Mouse (Mus musculus) lung, postnatal 0 days (tissue): ENCODE measurements around the gene Dnhd1. TPM values are rescaled to one million over a fixed set of nuclear protein-coding genes. Genes with fewer than 3 reads are reported as not detected.

ENCODE experiments used
- ATAC-seq: fragments of 200-750 bp; cut with Nextera tagmentation; 2 replicates; pipeline ENCODE4 v1.8.0; 2017; ENCODE audit warnings: moderate library complexity
- DNase-seq: peaks from one replicate; pipeline ENCODE4 v3.0.0-alpha.2; 2016; ENCODE audit warnings: low spot score
- H3K27ac ChIP-seq: fragments of 300-500 bp; sonication (generic); 2 replicates; pipeline ENCODE4 v1.5.1; 2014; ENCODE audit warnings: antibody characterized with exemption, mild to moderate bottlenecking, low read length, mixed read lengths
- H3K27me3 ChIP-seq: fragments of 300-500 bp; sonication (generic); replicated peaks from 2 replicates; pipeline ENCODE4 v1.6.1; 2014; ENCODE audit warnings: low read length, mixed read lengths; ENCODE audit not compliant: insufficient read depth
- H3K36me3 ChIP-seq: fragments of 300-500 bp; sonication (generic); 2 replicates; pipeline ENCODE4 v1.6.1; 2014; ENCODE audit warnings: low read length, mixed read lengths; ENCODE audit not compliant: insufficient read depth
- H3K4me1 ChIP-seq: fragments of 300-500 bp; sonication (generic); 2 replicates; pipeline ENCODE4 v1.6.1; 2014; ENCODE audit warnings: antibody characterized with exemption, low read depth, low read length, mixed read lengths; ENCODE audit not compliant: insufficient read depth
- H3K4me2 ChIP-seq: fragments of 300-500 bp; sonication (generic); replicated peaks from 2 replicates; pipeline ENCODE4 v1.6.1; 2014; ENCODE audit warnings: low read depth, mild to moderate bottlenecking, low read length, moderate library complexity, mixed read lengths
- H3K4me3 ChIP-seq: fragments of 300-500 bp; sonication (generic); 2 replicates; pipeline ENCODE4 v1.5.1; 2014; ENCODE audit warnings: low read depth, low read length
- H3K9ac ChIP-seq: fragments of 300-500 bp; sonication (generic); replicated peaks from 2 replicates; pipeline ENCODE4 v1.6.1; 2014; ENCODE audit warnings: low read depth, mild to moderate bottlenecking
- H3K9me3 ChIP-seq: fragments of 300-500 bp; sonication (generic); 2 replicates; pipeline ENCODE4 v1.6.1; 2016; ENCODE audit warnings: low read length, mixed read lengths
- CTCF ChIP-seq: IDR thresholded peaks from 2 replicates; pipeline ENCODE4 v1.5.1; 2016; ENCODE audit warnings: antibody characterized with exemption, mild to moderate bottlenecking
- EP300 ChIP-seq: IDR thresholded peaks from 2 replicates; pipeline ENCODE4 v1.6.1; 2016; ENCODE audit warnings: antibody characterized with exemption, mild to moderate bottlenecking, control low read depth
- WGBS: fragments of 180-500 bp; shearing (Covaris S2); extraction: QIAGEN DNeasy Blood & Tissue Kit; methylation state at CpG from one replicate; pipeline ENCODE4 v1.1.7; 2014; 5-methylcytosine and 5-hydroxymethylcytosine counted together
- polyA plus RNA-seq: library from polyadenylated mRNA; unstranded; fragments of >200 nt; fragmentation: Nextera tagmentation; extraction: Ambion mirVana; gene quantifications from 2 replicates; pipeline ENCODE4 v1.2.1, GENCODE M21; 2015

The Dnhd1 gene
- 0.60 and 0.79 TPM in 2 replicates for polyA plus RNA-seq

DNA sequence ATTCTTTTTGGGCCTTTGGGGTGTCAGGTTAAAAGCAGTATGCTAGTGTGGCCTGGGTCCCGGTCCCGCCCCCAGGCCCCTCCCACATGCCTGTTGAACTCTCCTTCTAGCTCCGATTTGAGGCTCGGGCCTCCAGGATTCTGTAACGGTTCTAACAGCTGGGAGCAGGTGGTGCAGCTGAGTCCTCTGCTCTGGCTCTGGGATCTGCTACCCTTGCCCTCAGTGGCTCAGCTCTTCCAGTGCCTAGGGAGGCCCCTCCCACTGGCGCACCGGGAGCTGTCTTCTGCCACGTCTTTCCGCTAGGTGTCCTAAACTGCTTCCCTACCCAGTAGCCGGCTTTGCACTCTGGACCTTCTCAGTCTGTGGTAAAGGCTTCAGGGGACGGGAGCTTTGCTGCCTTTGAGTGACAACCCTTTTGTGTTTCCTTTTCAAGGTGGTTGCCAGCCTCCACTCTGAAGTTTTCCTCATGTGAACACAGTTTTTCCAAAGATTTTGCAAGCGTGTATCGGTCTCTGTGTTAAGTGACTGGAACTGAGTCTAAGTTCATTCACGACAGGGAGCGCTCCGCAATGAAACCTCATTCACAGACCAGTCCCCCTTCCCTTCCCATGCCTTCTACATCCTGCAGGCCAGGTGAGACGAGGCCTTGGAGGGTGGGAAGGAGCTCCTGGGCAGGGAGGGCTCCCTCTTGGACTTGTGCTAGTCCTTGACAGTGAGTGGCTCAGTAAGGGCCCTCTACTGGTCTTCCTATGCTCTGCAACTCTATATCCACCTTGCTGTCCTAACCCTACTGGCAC is at the start of gene Dnhd1:
Gene Dnhd1, plus strand, starts transcription at position 189 of the 797 bp plus-strand sequence.
- Histone ChIP-seq H3K36me3 (no peaks in the 10 kb centered on the region), H3K27me3 (no peaks in the 10 kb centered on the region), H3K4me3 (peak within 1 kb of the TSS; percentile 33), H3K4me2 (peak within 1 kb of the TSS; percentile 61), H3K27ac (peak within 1 kb of the TSS; percentile 34), H3K9ac (0 out of 2 replicates have a peak within 1 kb of the TSS, but pooled peaks have one; percentile 2), H3K9me3 (no peaks in the 10 kb centered on the region), H3K4me1 (no peaks in the 10 kb centered on the region)
- peak; percentile 97 for ATAC-seq
- 1% methylated on average over 17 of the region's 17 CpGs for WGBS
- peak; percentile 94 for DNase-seq
- TF ChIP-seq CTCF = peak; percentile 74
- no peak for TF ChIP-seq EP300

DNA sequence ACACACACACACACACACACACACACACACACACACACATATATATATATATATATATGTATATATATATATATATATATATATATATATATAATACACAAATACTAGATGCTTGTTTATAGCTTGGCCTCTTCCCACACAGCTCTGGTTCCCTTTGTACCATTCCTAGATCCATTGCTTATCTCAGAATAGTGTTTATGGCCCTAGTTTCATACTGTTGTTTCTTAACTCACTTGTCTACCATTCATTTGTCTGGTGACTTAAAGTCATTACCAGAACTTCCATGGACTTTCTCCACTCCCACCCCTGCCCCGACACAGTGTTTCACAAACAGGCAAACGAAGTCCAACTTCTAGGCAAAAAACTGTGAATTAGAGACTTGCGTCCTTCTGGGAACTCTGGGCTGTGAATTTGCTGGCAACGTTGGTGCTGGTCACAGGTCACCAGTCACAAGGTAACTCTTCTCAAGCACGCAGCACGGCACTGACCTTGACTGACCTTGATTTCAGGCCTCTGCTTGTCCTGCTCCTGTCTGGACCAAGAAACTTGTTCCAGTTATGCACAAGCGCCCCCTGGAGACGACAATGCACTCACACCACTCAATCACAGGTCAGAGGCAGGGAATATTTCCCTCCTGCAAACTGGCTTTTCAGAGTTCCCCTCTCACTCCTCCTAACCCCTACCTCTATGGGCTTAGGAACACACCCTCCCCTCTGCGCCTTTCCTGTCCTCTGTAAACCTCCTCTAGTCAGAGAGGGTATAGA is 47.6 kb upstream of the Dnhd1 start:
- no peaks in the 10 kb centered on the region for H3K36me3 ChIP-seq
- TF ChIP-seq EP300 (no peak), CTCF (peak; percentile 91)
- DNase-seq = peak; percentile 82
- peak; percentile 85 for ATAC-seq
- H3K4me3 ChIP-seq = no peak overlapping the region
- no peaks in the 10 kb centered on the region for H3K9me3 ChIP-seq
- H3K27ac ChIP-seq = no peak overlapping the region
- H3K4me2 ChIP-seq = no peak overlapping the region
- H3K9ac ChIP-seq = no peak overlapping the region
- no peaks in the 10 kb centered on the region for H3K4me1 ChIP-seq
- no peaks in the 10 kb centered on the region for H3K27me3 ChIP-seq
- 34% methylated on average over 9 of the region's 9 CpGs for WGBS

DNA sequence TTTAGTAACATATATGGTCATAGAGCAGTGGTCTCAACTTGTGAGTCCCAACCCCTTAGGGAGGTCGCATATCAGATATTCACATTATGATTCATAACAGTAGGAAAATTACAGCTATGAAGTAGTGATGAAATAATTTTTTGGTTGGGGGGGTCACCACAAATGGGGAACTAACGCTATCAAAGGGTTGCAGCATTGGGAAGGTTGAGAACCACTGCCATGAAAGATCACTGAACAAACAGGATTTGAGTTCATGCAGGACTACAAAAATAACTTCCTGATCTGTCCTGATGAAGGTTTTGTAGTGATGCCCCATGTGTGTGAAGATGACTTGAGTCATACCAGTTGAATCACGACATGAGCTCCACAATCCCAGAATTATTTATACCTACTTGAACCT is 42.2 kb upstream of the Dnhd1 start:
- Histone ChIP-seq H3K9me3 (no peaks in the 10 kb centered on the region), H3K27me3 (no peaks in the 10 kb centered on the region), H3K36me3 (peaks cover 22% of the 10 kb centered on the region; the same call in 1 of the 2 replicates), H3K9ac (no peak overlapping the region), H3K4me2 (no peak overlapping the region), H3K4me3 (no peak overlapping the region), H3K4me1 (no peaks in the 10 kb centered on the region), H3K27ac (no peak overlapping the region)
- TF ChIP-seq CTCF = no peak
- no peak for TF ChIP-seq EP300
- no peak for DNase-seq
- 84% methylated on average over 3 of the region's 3 CpGs for WGBS
- ATAC-seq = no peak

DNA sequence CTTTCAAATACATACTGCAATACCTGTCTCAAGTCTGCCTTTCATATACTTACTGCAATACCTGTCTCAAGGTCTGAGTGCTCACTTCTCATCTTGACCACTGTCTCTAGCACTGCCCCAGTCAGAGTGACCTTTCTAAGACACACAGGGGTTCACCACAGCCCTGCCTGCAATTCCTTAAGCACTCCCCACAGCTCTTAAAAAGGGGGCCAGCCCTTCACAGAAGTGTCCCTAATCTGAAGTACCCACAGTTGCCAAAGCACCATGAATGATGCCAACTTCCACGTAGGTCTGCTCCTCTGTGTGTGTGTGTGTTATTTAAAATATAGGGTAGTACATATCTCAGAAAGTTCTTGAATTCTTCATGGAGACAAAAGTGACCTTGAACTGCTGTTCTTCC is 38.9 kb upstream of the Dnhd1 start:
- no peak overlapping the region for H3K27ac ChIP-seq
- no peaks in the 10 kb centered on the region; the same call in 1 of the 2 replicates for H3K4me1 ChIP-seq
- TF ChIP-seq EP300 = no peak
- no peak for TF ChIP-seq CTCF
- H3K27me3 ChIP-seq = no peaks in the 10 kb centered on the region
- 44% methylated on average over 1 of the region's 1 CpGs for WGBS
- H3K4me3 ChIP-seq = no peak overlapping the region
- peaks cover 38% of the 10 kb centered on the region for H3K36me3 ChIP-seq
- DNase-seq (peak; percentile 34), ATAC-seq (peak; percentile 34)
- no peaks in the 10 kb centered on the region for H3K9me3 ChIP-seq
- no peak overlapping the region for H3K4me2 ChIP-seq
- no peak overlapping the region for H3K9ac ChIP-seq

DNA sequence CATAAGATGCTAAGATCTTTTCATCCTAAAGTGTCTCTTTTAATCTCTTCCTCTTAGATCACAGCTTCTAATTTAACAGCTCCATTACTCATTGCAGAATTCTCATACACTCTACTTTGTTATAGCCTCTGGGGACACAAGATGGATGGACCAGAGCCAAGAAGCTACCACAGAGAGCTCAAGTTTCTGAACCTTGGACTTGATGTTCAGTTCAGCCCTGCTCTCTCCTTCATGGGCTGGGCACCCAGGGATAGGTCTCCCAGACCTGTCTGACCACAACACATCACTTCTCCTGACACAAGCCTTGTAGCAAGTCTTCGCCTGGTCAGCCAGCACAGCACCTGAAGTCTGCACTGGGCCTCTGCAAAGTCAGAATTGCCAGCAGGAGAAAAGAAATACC is 36.2 kb upstream of the Dnhd1 start:
- Histone ChIP-seq H3K36me3 (peaks cover 62% of the 10 kb centered on the region), H3K27ac (no peak overlapping the region), H3K4me2 (no peak overlapping the region), H3K4me3 (no peak overlapping the region), H3K9me3 (no peaks in the 10 kb centered on the region), H3K9ac (no peak overlapping the region), H3K4me1 (no peaks in the 10 kb centered on the region; the same call in 1 of the 2 replicates), H3K27me3 (no peaks in the 10 kb centered on the region)
- ATAC-seq = no peak
- no peak for DNase-seq
- no peak for TF ChIP-seq CTCF
- TF ChIP-seq EP300 = no peak
- WGBS = 100% methylated on average over 1 of the region's 1 CpGs

DNA sequence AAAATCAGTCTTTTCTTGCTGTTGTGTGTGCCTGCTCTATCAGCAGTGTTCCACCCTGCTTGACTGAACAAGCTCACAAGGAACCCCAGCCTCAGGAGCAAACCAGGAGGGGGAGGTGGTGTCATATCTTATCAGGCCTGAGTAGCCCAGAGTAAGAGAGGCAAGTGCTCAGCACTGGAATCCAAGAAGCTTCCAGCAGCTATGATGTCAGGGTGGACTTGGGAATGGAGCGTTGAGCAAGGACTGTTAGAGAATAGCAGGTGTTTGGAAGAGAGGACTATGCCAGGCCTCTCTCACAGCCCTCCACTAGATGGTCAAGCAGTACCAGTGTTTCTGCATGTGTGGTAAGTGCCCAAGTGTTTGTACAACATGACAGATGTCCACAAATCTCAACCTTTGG is 34.9 kb upstream of the Dnhd1 start:
- H3K9me3 ChIP-seq = no peaks in the 10 kb centered on the region
- no peaks in the 10 kb centered on the region for H3K27me3 ChIP-seq
- peak; percentile 59 for DNase-seq
- peaks cover 60% of the 10 kb centered on the region for H3K36me3 ChIP-seq
- peaks cover 4% of the 10 kb centered on the region; the same call in 1 of the 2 replicates for H3K4me1 ChIP-seq
- no peak; the same call in 1 of the 2 replicates for TF ChIP-seq EP300
- TF ChIP-seq CTCF = peak; percentile 25
- no peak overlapping the region for H3K4me2 ChIP-seq
- H3K27ac ChIP-seq = peak overlapping the region; percentile 68
- peak; percentile 52 for ATAC-seq
- H3K4me3 ChIP-seq = no peak overlapping the region
- H3K9ac ChIP-seq = no peak overlapping the region
- 53% methylated on average over 1 of the region's 1 CpGs for WGBS
